Mouse (Mus musculus) liver, embryonic 14.5 days (tissue): ENCODE measurements around the gene Tmprss6. TPM values are rescaled to one million over a fixed set of nuclear protein-coding genes. Genes with fewer than 3 reads are reported as not detected.

ENCODE experiments used
- ATAC-seq: fragments of 200-750 bp; cut with Nextera tagmentation; 2 replicates; pipeline ENCODE4 v1.8.0; 2017; ENCODE audit warnings: moderate number of reproducible peaks, mild to moderate bottlenecking, moderate library complexity; ENCODE audit not compliant: insufficient read depth
- DNase-seq, 3 experiments: peaks; one replicate each; pipeline ENCODE4 v3.0.0-alpha.2; 2012 to 2013; ENCODE audit warnings: low read depth in 3 of 3, low spot score in 3 of 3
- H3K27ac ChIP-seq: fragments of 300-500 bp; sonication (generic); 2 replicates; pipeline ENCODE4 v1.5.1; 2014; ENCODE audit warnings: moderate library complexity, mild to moderate bottlenecking, control low read depth, inconsistent platforms
- H3K27me3 ChIP-seq: fragments of 300-500 bp; sonication (generic); 2 replicates; pipeline ENCODE4 v1.6.1; 2014; ENCODE audit warnings: mild to moderate bottlenecking, low read length, moderate library complexity; ENCODE audit not compliant: control insufficient read depth, insufficient read depth
- H3K36me3 ChIP-seq: fragments of 300-500 bp; sonication (generic); replicated peaks from 2 replicates; pipeline ENCODE4 v1.6.1; 2014; ENCODE audit warnings: low read depth; ENCODE audit not compliant: control insufficient read depth, insufficient read depth
- H3K4me1 ChIP-seq, 2 experiments: fragments of 200-500 bp in 1 of 2; fragments of 300-500 bp in 1 of 2; sonication (generic) in 1 of 2; replicated peaks; 2 replicates each; pipeline ENCODE4 v1.6.1; 2012 to 2014; ENCODE audit warnings: antibody characterized with exemption in 1 of 2, inconsistent platforms in 1 of 2, low read length in 1 of 2; ENCODE audit not compliant: control insufficient read depth in 2 of 2, insufficient read depth in 2 of 2
- H3K4me2 ChIP-seq: fragments of 300-500 bp; sonication (generic); 2 replicates; pipeline ENCODE4 v1.6.1; 2014; ENCODE audit warnings: low read depth, mild to moderate bottlenecking, control low read depth, moderate library complexity
- H3K4me3 ChIP-seq, 2 experiments: fragments of 200-500 bp in 1 of 2; fragments of 300-500 bp in 1 of 2; sonication (generic) in 1 of 2; 2 replicates each; pipeline ENCODE4 v1.5.1; 2012 to 2014; ENCODE audit warnings: low read depth in 2 of 2, low read length in 2 of 2, mild to moderate bottlenecking in 2 of 2, control low read depth in 1 of 2, inconsistent platforms in 1 of 2, moderate library complexity in 1 of 2; ENCODE audit not compliant: insufficient read depth in 1 of 2
- H3K9ac ChIP-seq: fragments of 300-500 bp; sonication (generic); replicated peaks from 2 replicates; pipeline ENCODE4 v1.6.1; 2014; ENCODE audit warnings: mild to moderate bottlenecking, control low read depth, moderate library complexity
- H3K9me3 ChIP-seq: fragments of 300-500 bp; sonication (generic); 2 replicates; pipeline ENCODE4 v1.6.1; 2016; ENCODE audit warnings: low read length, mixed read lengths; ENCODE audit not compliant: control insufficient read depth
- CTCF ChIP-seq: IDR thresholded peaks from 2 replicates; pipeline ENCODE4 v1.5.1; 2016; ENCODE audit warnings: antibody characterized with exemption, low read depth, control low read depth
- EP300 ChIP-seq: IDR thresholded peaks from 2 replicates; pipeline ENCODE4 v1.6.1; 2016; ENCODE audit warnings: antibody characterized with exemption, low read depth
- WGBS: fragments of 180-500 bp; shearing (Covaris S2); extraction: QIAGEN DNeasy Blood & Tissue Kit; methylation state at CpG from one replicate; pipeline ENCODE4 v1.1.7; 2014; ENCODE audit not compliant: insufficient replicate concordance; 5-methylcytosine and 5-hydroxymethylcytosine counted together
- polyA plus RNA-seq, 2 experiments: library from polyadenylated mRNA; depleted of rRNA in 1 of 2; stranded (reverse) in 1 of 2; unstranded in 1 of 2; fragments of >200 nt; fragmentation: Nextera tagmentation in 1 of 2; extraction: Ambion mirVana in 1 of 2; gene quantifications; 2 replicates each; pipeline versions ENCODE4 v1.2.1 to v1.2.3; 2012 to 2014

Gene Tmprss6
- polyA plus RNA-seq, 2 experiments = 9.8 to 11.9 TPM

GRCm38 (mm10) chr15:78473442-78473841, 5.0 kb upstream of the Tmprss6 start:
- Histone ChIP-seq H3K4me3 (no peak overlapping the region), H3K4me2 (no peak overlapping the region), H3K4me1 (peaks cover 0 to 7% of the 10 kb centered on the region in 2 experiments; a peak in 2 of 4 replicates), H3K9me3 (no peaks in the 10 kb centered on the region), H3K9ac (no peak overlapping the region), H3K27ac (no peak overlapping the region), H3K27me3 (no peaks in the 10 kb centered on the region), H3K36me3 (no peaks in the 10 kb centered on the region)
- TF ChIP-seq EP300 (no peak), CTCF (no peak)
- 69% methylated on average over 6 of the region's 6 CpGs for WGBS
- no peak for DNase-seq
- ATAC-seq = no peak

- Histone ChIP-seq H3K27ac (no peak overlapping the region), H3K9me3 (no peaks in the 10 kb centered on the region), H3K4me2 (no peak overlapping the region), H3K27me3 (no peaks in the 10 kb centered on the region), H3K36me3 (no peaks in the 10 kb centered on the region), H3K4me3 (no peak overlapping the region), H3K4me1 (peaks cover 0 to 7% of the 10 kb centered on the region in 2 experiments; a peak in 2 of 4 replicates), H3K9ac (no peak overlapping the region)
- WGBS = 28% methylated on average over 7 of the region's 7 CpGs
- DNase-seq (no peak), ATAC-seq (no peak)
- TF ChIP-seq EP300 = no peak
- no peak for TF ChIP-seq CTCF
These were observed 3.5 kb upstream of the Tmprss6 start for GRCm38 (mm10) chr15:78471902-78472301.

DNA sequence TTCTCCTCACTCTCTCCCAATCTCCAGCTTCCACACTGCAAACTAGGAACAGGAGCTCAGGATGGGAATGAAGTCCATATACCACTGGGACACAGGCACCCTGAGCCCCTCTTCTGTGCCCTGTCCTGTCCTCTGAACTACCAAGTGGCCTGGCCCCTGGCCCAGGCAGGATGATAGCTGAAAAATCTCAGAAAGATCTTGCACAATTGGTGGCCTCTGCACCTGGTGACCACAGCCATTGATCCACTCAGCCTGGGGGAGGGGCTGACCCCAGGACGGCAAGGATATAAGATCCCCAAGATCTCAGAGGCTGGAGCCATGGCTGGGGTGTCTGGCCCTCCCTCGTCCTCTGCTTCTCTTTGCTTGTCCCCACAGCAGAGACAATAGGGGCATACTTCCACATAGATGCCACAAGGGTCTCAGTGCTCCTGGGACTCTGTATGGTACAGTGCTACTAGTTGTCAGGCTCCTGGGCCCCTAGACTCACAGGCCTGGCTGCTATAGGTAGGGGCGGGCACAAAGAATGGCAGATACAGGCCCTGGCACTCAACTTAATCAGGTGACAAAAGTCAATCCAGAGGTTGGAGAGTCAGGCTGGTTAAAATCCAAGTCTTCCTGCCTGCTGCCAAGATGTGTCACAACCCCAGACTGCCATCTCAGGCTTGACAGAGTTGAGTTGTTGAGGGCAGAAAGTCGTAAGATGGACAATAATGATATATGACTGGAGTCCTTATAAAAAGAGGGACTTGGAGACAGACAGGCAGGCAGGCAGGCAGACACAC, 2.3 kb upstream of the Tmprss6 start:
- Histone ChIP-seq H3K4me2 (no peak overlapping the region), H3K9ac (no peak overlapping the region), H3K4me3 (no peak overlapping the region), H3K4me1 (peaks cover 0 to 7% of the 10 kb centered on the region in 2 experiments; a peak in 2 of 4 replicates), H3K27me3 (no peaks in the 10 kb centered on the region), H3K36me3 (no peaks in the 10 kb centered on the region), H3K9me3 (no peaks in the 10 kb centered on the region), H3K27ac (no peak overlapping the region)
- 53% methylated on average over 4 of the region's 4 CpGs for WGBS
- TF ChIP-seq CTCF = no peak
- TF ChIP-seq EP300 = no peak
- DNase-seq (peak in 1 of 3 experiments; percentile 26), ATAC-seq (peak; percentile 46; the same call in 1 of the 2 replicates)

DNA sequence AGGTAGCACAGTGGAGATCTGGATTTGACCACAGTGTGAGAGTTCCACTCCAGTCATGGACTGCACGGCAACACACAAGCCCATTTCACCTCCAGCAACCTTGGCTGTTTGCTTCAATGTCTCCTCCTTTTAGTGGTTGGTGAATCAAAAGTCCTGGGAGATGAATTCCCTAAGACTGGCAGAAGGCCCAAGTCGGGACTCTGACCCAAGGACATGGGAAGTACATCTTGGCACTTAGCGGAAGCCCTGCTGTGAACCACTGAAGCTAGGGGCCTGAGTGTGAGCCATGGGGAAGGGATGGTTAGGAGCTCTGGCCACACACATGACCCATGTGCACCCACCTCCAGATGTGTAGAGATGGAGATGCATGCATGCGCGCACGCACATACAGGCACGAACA, 864 bp downstream of the Tmprss6 start:
- peak overlapping the region in 1 of 2 experiments; percentile 24; a peak in 3 of 4 replicates for H3K4me3 ChIP-seq
- TF ChIP-seq CTCF = no peak
- TF ChIP-seq EP300 = no peak
- WGBS = 82% methylated on average over 7 of the region's 7 CpGs
- H3K36me3 ChIP-seq = no peaks in the 10 kb centered on the region
- no peak for DNase-seq
- ATAC-seq = no peak
- no peak overlapping the region for H3K9ac ChIP-seq
- H3K4me2 ChIP-seq = peak overlapping the region; percentile 37
- H3K4me1 ChIP-seq = peaks cover 0 to 7% of the 10 kb centered on the region in 2 experiments; a peak in 2 of 4 replicates
- H3K9me3 ChIP-seq = no peaks in the 10 kb centered on the region
- H3K27me3 ChIP-seq = no peaks in the 10 kb centered on the region
- H3K27ac ChIP-seq = no peak overlapping the region

- DNase-seq (no peak), ATAC-seq (no peak)
- no peaks in the 10 kb centered on the region for H3K9me3 ChIP-seq
- no peaks in the 10 kb centered on the region for H3K36me3 ChIP-seq
- H3K9ac ChIP-seq = no peak overlapping the region
- 31% methylated on average over 6 of the region's 6 CpGs for WGBS
- H3K4me2 ChIP-seq = no peak overlapping the region
- no peaks in the 10 kb centered on the region for H3K27me3 ChIP-seq
- H3K4me1 ChIP-seq = peaks cover 0 to 5% of the 10 kb centered on the region in 2 experiments; a peak in 2 of 4 replicates
- no peak overlapping the region for H3K4me3 ChIP-seq
- no peak overlapping the region for H3K27ac ChIP-seq
- TF ChIP-seq EP300 (no peak), CTCF (peak; percentile 43)
These were observed 1.6 kb downstream of the Tmprss6 start for GRCm38 (mm10) chr15:78466809-78467208.
